Mouse (Mus musculus) myocyte (in vitro differentiated cells): Measurements from ENCODE around the gene Eno2. TPM values are rescaled to one million over a fixed set of nuclear protein-coding genes. Genes with fewer than 3 reads are reported as not detected.

Experiments
- H3K27me3 ChIP-seq: one replicate; pipeline ENCODE4 v1.6.1; 2011; ENCODE audit not compliant: control insufficient read depth, insufficient read depth, insufficient read length
- H3K36me3 ChIP-seq: one replicate; pipeline ENCODE4 v1.6.1; 2011; ENCODE audit not compliant: control insufficient read depth, insufficient read depth
- H3K4me2 ChIP-seq: one replicate; pipeline ENCODE4 v1.6.1; 2011; ENCODE audit warnings: low read depth, control low read depth
- H3K4me3 ChIP-seq: one replicate; pipeline ENCODE4 v1.5.1; 2011; ENCODE audit warnings: mild to moderate bottlenecking, control low read depth, moderate library complexity
- H3K79me2 ChIP-seq: one replicate; pipeline ENCODE4 v1.6.1; 2011; ENCODE audit not compliant: control insufficient read depth, insufficient read depth
- H3ac ChIP-seq: one replicate; pipeline ENCODE4 v1.6.1; 2011; ENCODE audit not compliant: control insufficient read depth, insufficient read length
- CEBPB ChIP-seq: IDR thresholded peaks from 2 replicates; pipeline ENCODE4 v1.6.1; 2011; ENCODE audit warnings: mild to moderate bottlenecking, moderate library complexity; ENCODE audit not compliant: poor library complexity, insufficient read depth, severe bottlenecking
- E2F4 ChIP-seq: IDR thresholded peaks from one replicate; pipeline ENCODE4 v1.6.1; 2011; ENCODE audit warnings: mild to moderate bottlenecking, control low read depth, moderate library complexity; ENCODE audit not compliant: insufficient read depth
- MAX ChIP-seq: IDR thresholded peaks from one replicate; pipeline ENCODE4 v1.6.1; 2011; ENCODE audit warnings: low read depth, mild to moderate bottlenecking, control low read depth
- MYOD1 ChIP-seq, 3 experiments: IDR thresholded peaks; one replicate each; pipeline ENCODE4 v1.6.1; 2011; ENCODE audit warnings: control low read depth in 2 of 3, low read depth in 2 of 3, mild to moderate bottlenecking in 2 of 3, moderate library complexity in 1 of 3; ENCODE audit not compliant: insufficient read length in 2 of 3, control insufficient read depth in 1 of 3
- MYOG ChIP-seq, 3 experiments: IDR thresholded peaks; one replicate each; pipeline ENCODE4 v1.6.1; 2011; ENCODE audit warnings: control low read depth in 2 of 3, low read depth in 2 of 3, mild to moderate bottlenecking in 2 of 3; ENCODE audit not compliant: insufficient read length in 2 of 3, control insufficient read depth in 1 of 3, insufficient read depth in 1 of 3
- POLR2A ChIP-seq: IDR thresholded peaks from one replicate; pipeline ENCODE4 v1.6.1; 2011; ENCODE audit warnings: low read depth, mild to moderate bottlenecking, control low read depth, moderate library complexity; ENCODE audit not compliant: insufficient read length
- POLR2AphosphoS2 ChIP-seq: IDR thresholded peaks from one replicate; pipeline ENCODE4 v1.6.1; 2011; ENCODE audit warnings: low read depth, control low read depth; ENCODE audit not compliant: insufficient read length
- REST ChIP-seq: IDR thresholded peaks from one replicate; pipeline ENCODE4 v1.6.1; 2011; ENCODE audit warnings: mild to moderate bottlenecking, control low read depth, moderate library complexity; ENCODE audit not compliant: insufficient read depth, insufficient read length
- SRF ChIP-seq: IDR thresholded peaks from one replicate; pipeline ENCODE4 v1.6.1; 2011; ENCODE audit warnings: low read depth; ENCODE audit not compliant: control insufficient read depth, insufficient read length
- TCF12 ChIP-seq: IDR thresholded peaks from one replicate; pipeline ENCODE4 v1.6.1; 2011; ENCODE audit warnings: mild to moderate bottlenecking, control low read depth; ENCODE audit not compliant: poor library complexity, insufficient read depth, severe bottlenecking
- TCF3 ChIP-seq: IDR thresholded peaks from one replicate; pipeline ENCODE4 v1.6.1; 2011; ENCODE audit warnings: low read depth, control low read depth; ENCODE audit not compliant: insufficient read length
- USF1 ChIP-seq: IDR thresholded peaks from one replicate; pipeline ENCODE4 v1.6.1; 2011; ENCODE audit warnings: low read depth, mild to moderate bottlenecking, control low read depth, moderate library complexity
- polyA plus RNA-seq: library from polyadenylated mRNA; unstranded; fragments of >200 nt; fragmentation: generic; extraction: Trizol; gene quantifications from one replicate; pipeline ENCODE4 v1.2.1, GENCODE M21; 2012; ENCODE audit warnings: missing spikeins

The Eno2 gene
- polyA plus RNA-seq, 1 experiment, result 19.5 TPM

DNA sequence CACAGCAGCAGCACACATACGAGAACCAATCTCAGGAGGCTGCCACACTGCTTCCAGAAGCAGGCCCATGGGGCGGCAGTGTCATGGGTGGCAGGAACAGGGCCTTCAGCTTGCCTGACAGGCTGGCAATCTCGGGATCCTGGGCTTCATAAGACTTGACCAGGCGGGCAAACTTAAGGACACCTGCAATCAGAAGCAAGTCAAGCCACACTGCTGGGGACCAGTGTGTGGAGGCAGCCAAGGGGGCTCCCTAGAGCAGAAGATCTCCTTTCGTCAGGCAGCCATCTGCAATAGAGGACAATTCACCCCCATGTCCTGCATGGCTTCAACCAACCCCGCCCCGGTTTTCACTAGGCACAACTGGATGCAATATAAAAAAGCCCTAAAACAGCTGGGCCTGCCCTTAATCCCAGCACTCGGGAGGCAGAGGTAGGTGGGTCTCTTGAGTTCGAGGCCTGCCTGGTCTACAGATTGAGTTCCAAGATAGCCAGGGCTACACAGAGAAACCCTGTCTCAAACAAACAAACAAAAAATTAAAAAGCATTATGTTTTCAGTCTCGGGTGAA lies 30.2 kb downstream of the Eno2 start:
- Histone ChIP-seq H3K4me3 (peak overlapping the region; percentile 67), H3K27me3 (no peaks in the 10 kb centered on the region), H3K4me2 (peak overlapping the region; percentile 89), H3K36me3 (no peaks in the 10 kb centered on the region), H3K79me2 (no peaks in the 10 kb centered on the region), H3ac (no peak overlapping the region)
- no peak for TF ChIP-seq TCF12
- no peak for TF ChIP-seq MYOD1 (IDR thresholded peaks at IDR 0.05; ENCODE audit: control insufficient read depth in 1 of 3, insufficient read length in 2 of 3, low read depth in 2 of 3)
- TF ChIP-seq USF1, result no peak
- no peak for TF ChIP-seq POLR2A
- TF ChIP-seq MAX, result no peak
- no peak for TF ChIP-seq MYOG (IDR thresholded peaks at IDR 0.05; ENCODE audit: control insufficient read depth in 1 of 3, insufficient read depth in 1 of 3, insufficient read length in 2 of 3, low read depth in 2 of 3)
- TF ChIP-seq CEBPB, result no peak
- no peak for TF ChIP-seq REST
- TF ChIP-seq TCF3, result no peak
- TF ChIP-seq SRF, result no peak
- no peak for TF ChIP-seq POLR2AphosphoS2
- TF ChIP-seq E2F4, result no peak

DNA sequence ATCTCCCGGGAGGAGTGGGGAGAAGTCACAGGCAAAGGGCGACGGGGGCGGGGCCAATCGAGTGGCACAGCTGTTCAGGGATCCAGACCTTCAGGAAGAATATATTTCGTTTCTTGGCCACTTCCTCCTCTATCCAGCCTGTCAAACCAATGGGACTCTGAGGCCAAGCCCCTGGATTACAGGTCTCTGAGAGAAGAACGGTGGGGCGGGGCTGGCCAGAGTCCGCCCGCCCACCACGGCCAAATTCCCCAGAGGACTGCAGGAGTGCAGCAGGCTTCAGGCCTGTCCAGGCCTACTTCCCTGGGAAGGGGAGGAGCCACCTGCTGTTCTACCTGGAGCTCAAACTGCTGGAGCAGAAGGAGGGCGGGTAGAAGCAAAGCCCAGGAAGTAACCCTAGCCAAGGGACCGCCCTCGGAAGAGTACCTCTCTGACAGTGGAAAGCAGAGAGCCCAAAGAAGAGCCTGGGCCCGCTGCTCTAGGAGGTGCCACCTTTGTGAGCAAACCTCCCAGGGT lies 30.9 kb downstream of the Eno2 start, which contains the start of gene Ptpn6:
Ptpn6 (minus strand) TSS at position 204 of the 513 bp plus-strand sequence.
- Histone ChIP-seq H3K79me2 (no peaks in the 10 kb centered on the region), H3ac (no peak within 1 kb of the TSS), H3K27me3 (no peaks in the 10 kb centered on the region), H3K4me2 (peak within 1 kb of the TSS; percentile 89), H3K4me3 (peak within 1 kb of the TSS; percentile 67), H3K36me3 (no peaks in the 10 kb centered on the region)
- TF ChIP-seq MAX, result no peak
- no peak for TF ChIP-seq CEBPB
- no peak for TF ChIP-seq REST
- no peak for TF ChIP-seq POLR2AphosphoS2
- peak in 1 of 3 experiments; percentile 32 for TF ChIP-seq MYOD1 (IDR thresholded peaks at IDR 0.05; ENCODE audit: control insufficient read depth in 1 of 3, insufficient read length in 2 of 3, low read depth in 2 of 3)
- TF ChIP-seq POLR2A, result no peak
- TF ChIP-seq TCF12, result no peak
- TF ChIP-seq SRF, result no peak
- no peak for TF ChIP-seq USF1
- no peak for TF ChIP-seq E2F4
- TF ChIP-seq TCF3, result no peak
- peak in 1 of 3 experiments; percentile 42 for TF ChIP-seq MYOG (IDR thresholded peaks at IDR 0.05; ENCODE audit: control insufficient read depth in 1 of 3, insufficient read depth in 1 of 3, insufficient read length in 2 of 3, low read depth in 2 of 3)

DNA sequence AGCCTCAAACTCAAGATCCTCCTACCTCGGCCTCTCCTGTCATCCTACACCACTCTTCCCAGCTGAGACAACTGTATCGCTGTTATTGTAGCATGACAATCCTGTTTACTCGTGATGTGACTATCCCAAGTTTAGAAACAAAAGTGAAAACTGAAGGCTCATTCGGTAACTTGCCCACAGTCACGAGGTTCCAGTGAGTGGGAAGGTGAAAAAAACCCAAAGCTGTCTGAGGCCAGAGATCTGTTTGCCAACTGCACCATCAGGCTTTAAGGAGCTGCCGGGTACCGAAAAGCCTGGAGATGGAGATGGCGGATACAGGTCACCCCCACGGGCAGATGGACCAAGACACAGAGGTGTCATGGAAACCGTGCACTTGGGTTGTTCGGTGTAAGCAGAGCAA lies 32.4 kb downstream of the Eno2 start:
- no peak overlapping the region for H3K4me3 ChIP-seq
- H3K79me2 ChIP-seq, result no peaks in the 10 kb centered on the region
- H3K27me3 ChIP-seq, result no peaks in the 10 kb centered on the region
- no peaks in the 10 kb centered on the region for H3K36me3 ChIP-seq
- H3ac ChIP-seq, result no peak overlapping the region
- TF ChIP-seq SRF (no peak), E2F4 (no peak)
- H3K4me2 ChIP-seq, result no peak overlapping the region

DNA sequence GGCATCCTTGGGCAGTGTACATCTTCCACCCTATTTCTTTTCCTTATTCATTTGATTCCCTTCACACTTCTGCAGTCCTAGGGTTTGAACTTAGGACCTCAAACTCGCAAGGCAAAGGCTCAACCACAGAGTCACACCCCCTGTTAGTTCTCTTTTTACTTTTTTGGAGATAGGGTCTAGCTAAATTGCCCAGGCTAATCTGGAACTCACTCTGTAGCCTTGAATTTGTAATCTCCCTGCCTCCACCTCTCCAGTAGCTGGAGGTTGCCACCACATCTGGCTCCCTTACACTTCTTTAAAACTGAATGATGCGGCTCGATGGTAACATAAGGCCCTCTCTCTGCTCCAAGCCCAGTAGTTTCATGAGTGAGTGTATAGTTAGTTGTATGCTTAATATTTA lies 35.1 kb downstream of the Eno2 start:
- no peaks in the 10 kb centered on the region for H3K27me3 ChIP-seq
- H3K36me3 ChIP-seq, result no peaks in the 10 kb centered on the region
- H3ac ChIP-seq, result no peak overlapping the region
- no peak overlapping the region for H3K4me2 ChIP-seq
- H3K79me2 ChIP-seq, result no peaks in the 10 kb centered on the region
- TF ChIP-seq MAX (no peak), SRF (no peak), TCF12 (no peak), POLR2AphosphoS2 (no peak), E2F4 (no peak), CEBPB (no peak), USF1 (no peak), MYOD1 (IDR thresholded peaks at IDR 0.05; ENCODE audit: control insufficient read depth in 1 of 3, insufficient read length in 2 of 3, low read depth in 2 of 3) (no peak), REST (no peak), MYOG (IDR thresholded peaks at IDR 0.05; ENCODE audit: control insufficient read depth in 1 of 3, insufficient read depth in 1 of 3, insufficient read length in 2 of 3, low read depth in 2 of 3) (no peak), POLR2A (no peak)
- H3K4me3 ChIP-seq, result no peak overlapping the region
